Mouse (Mus musculus): ENCODE measurements around the gene Slc52a3. TPM values are rescaled to one million over a fixed set of nuclear protein-coding genes. Genes with fewer than 3 reads are reported as not detected.

Slc52a3 gene
- total and polyA plus RNA-seq, 3 experiments: 14.8 to 17.0 TPM; not detected in 1

- H3K27me3 ChIP-seq (ENCODE audit: control insufficient read depth in 1 of 2, insufficient read depth in 2 of 2, low read length in 2 of 2): peaks cover 6 to 15% of the 10 kb centered on the region in 2 experiments
- peaks cover 0 to 22% of the 10 kb centered on the region in 2 experiments; a peak in 2 of 4 replicates for H3K4me1 ChIP-seq (ENCODE audit: control insufficient read depth in 1 of 2, insufficient read depth in 2 of 2, low read length in 2 of 2)
- no peak overlapping the region for H3K4me3 ChIP-seq (ENCODE audit: control insufficient read depth in 1 of 2, insufficient read depth in 1 of 2, low read depth in 2 of 2, low read length in 2 of 2)
- DNase-seq (ENCODE audit: low read depth, low spot score): no peak
- H3K79me2 ChIP-seq (ENCODE audit: control insufficient read depth, insufficient read depth, low read length, poor library complexity): peaks cover 7% of the 10 kb centered on the region
- H3K36me3 ChIP-seq (ENCODE audit: control insufficient read depth in 1 of 2, insufficient read depth in 2 of 2, low read length in 2 of 2): peaks cover 0 to 2% of the 10 kb centered on the region in 2 experiments; a peak in 1 of 4 replicates
- no peak overlapping the region for H3K27ac ChIP-seq (ENCODE audit: control insufficient read depth, low read depth, low read length)
- H3K9ac ChIP-seq (ENCODE audit: control insufficient read depth, low read depth, low read length, poor library complexity, severe bottlenecking): no peak overlapping the region
- no peak for TF ChIP-seq SIN3A (IDR thresholded peaks at IDR 0.05; ENCODE audit: low read length)
- TF ChIP-seq ZMIZ1 (IDR thresholded peaks at IDR 0.05; ENCODE audit: low read depth, low read length): no peak
- no peak for TF ChIP-seq ELF1 (IDR thresholded peaks at IDR 0.05; ENCODE audit: low read depth, low read length)
- no peak for TF ChIP-seq GATA1 (IDR thresholded peaks at IDR 0.05; ENCODE audit: low read depth, low read length)
- TF ChIP-seq KAT2A (conservative IDR thresholded peaks at IDR 0.05; ENCODE audit: low read depth, low read length): no peak
- TF ChIP-seq EP300 (IDR thresholded peaks at IDR 0.05; ENCODE audit: low read depth in 1 of 2, low read length in 2 of 2): no peak
- no peak for TF ChIP-seq MYC (IDR thresholded peaks at IDR 0.05; ENCODE audit: low read depth, low read length)
- no peak for TF ChIP-seq ZC3H11A (IDR thresholded peaks at IDR 0.05; ENCODE audit: low read depth, low read length)
- no peak for TF ChIP-seq MAFK (IDR thresholded peaks at IDR 0.05; ENCODE audit: borderline replicate concordance, low read depth, low read length)
- no peak for TF ChIP-seq TCF12 (IDR thresholded peaks at IDR 0.05; ENCODE audit: low read depth, low read length)
- no peak for TF ChIP-seq POLR2AphosphoS2 (IDR thresholded peaks at IDR 0.05; ENCODE audit: low read length)
- no peak for TF ChIP-seq MXI1 (IDR thresholded peaks at IDR 0.05; ENCODE audit: low read depth, low read length)
- TF ChIP-seq NELFE (IDR thresholded peaks at IDR 0.05; ENCODE audit: low read depth, low read length): no peak
- TF ChIP-seq E2F4 (IDR thresholded peaks at IDR 0.05; ENCODE audit: borderline replicate concordance, low read depth, low read length): no peak
- TF ChIP-seq CHD1 (IDR thresholded peaks at IDR 0.05; ENCODE audit: low read depth, low read length): no peak
- TF ChIP-seq NRF1 (IDR thresholded peaks at IDR 0.05; ENCODE audit: insufficient read depth, low read depth, low read length, poor library complexity, severe bottlenecking): no peak
- no peak for TF ChIP-seq ZKSCAN1 (IDR thresholded peaks at IDR 0.05; ENCODE audit: low read depth, low read length)
- TF ChIP-seq MAX (IDR thresholded peaks at IDR 0.05; ENCODE audit: low read length): no peak
- no peak for TF ChIP-seq CTCF (IDR thresholded peaks at IDR 0.05 in 2 of 3, conservative IDR thresholded peaks at IDR 0.05 in 1 of 3; ENCODE audit: control insufficient read depth in 1 of 3, insufficient read depth in 1 of 3, low read depth in 2 of 3, low read length in 3 of 3, poor library complexity in 1 of 3, severe bottlenecking in 1 of 3)
- H3K9me3 ChIP-seq (replicated peaks; ENCODE audit: insufficient read depth, low read length): no peaks in the 10 kb centered on the region
Measured at GRCm38 (mm10) chr2:151982476-151982875, 13.8 kb upstream of the Slc52a3 start.

GRCm38 (mm10) chr2:151984019-151984418 lies 12.3 kb upstream of the Slc52a3 start:
- Histone ChIP-seq H3K9me3 (replicated peaks; ENCODE audit: insufficient read depth, low read length) (no peaks in the 10 kb centered on the region), H3K79me2 (ENCODE audit: control insufficient read depth, insufficient read depth, low read length, poor library complexity) (peaks cover 7% of the 10 kb centered on the region), H3K9ac (ENCODE audit: control insufficient read depth, low read depth, low read length, poor library complexity, severe bottlenecking) (no peak overlapping the region), H3K27ac (ENCODE audit: control insufficient read depth, low read depth, low read length) (no peak overlapping the region), H3K4me3 (ENCODE audit: control insufficient read depth in 1 of 2, insufficient read depth in 1 of 2, low read depth in 2 of 2, low read length in 2 of 2) (no peak overlapping the region), H3K27me3 (ENCODE audit: control insufficient read depth in 1 of 2, insufficient read depth in 2 of 2, low read length in 2 of 2) (peaks cover 9 to 15% of the 10 kb centered on the region in 2 experiments), H3K36me3 (ENCODE audit: control insufficient read depth in 1 of 2, insufficient read depth in 2 of 2, low read length in 2 of 2) (peaks cover 0 to under 1% of the 10 kb centered on the region in 2 experiments; a peak in 1 of 4 replicates), H3K4me1 (ENCODE audit: control insufficient read depth in 1 of 2, insufficient read depth in 2 of 2, low read length in 2 of 2) (peaks cover 0 to 12% of the 10 kb centered on the region in 2 experiments; a peak in 2 of 4 replicates)
- TF ChIP-seq MYC (IDR thresholded peaks at IDR 0.05; ENCODE audit: low read depth, low read length) (no peak), KAT2A (conservative IDR thresholded peaks at IDR 0.05; ENCODE audit: low read depth, low read length) (no peak), CTCF (IDR thresholded peaks at IDR 0.05 in 2 of 3, conservative IDR thresholded peaks at IDR 0.05 in 1 of 3; ENCODE audit: control insufficient read depth in 1 of 3, insufficient read depth in 1 of 3, low read depth in 2 of 3, low read length in 3 of 3, poor library complexity in 1 of 3, severe bottlenecking in 1 of 3) (no peak), MXI1 (IDR thresholded peaks at IDR 0.05; ENCODE audit: low read depth, low read length) (no peak), MEF2A (IDR thresholded peaks at IDR 0.05; ENCODE audit: extremely low read depth, insufficient replicate concordance, low read depth, low read length, poor library complexity, severe bottlenecking) (no peak), HCFC1 (IDR thresholded peaks at IDR 0.05; ENCODE audit: low read depth, low read length) (no peak), EP300 (IDR thresholded peaks at IDR 0.05; ENCODE audit: low read depth in 1 of 2, low read length in 2 of 2) (no peak), TAL1 (IDR thresholded peaks at IDR 0.05; ENCODE audit: low read length) (no peak)
- DNase-seq (ENCODE audit: low read depth, low spot score): no peak
